Mouse (Mus musculus): ENCODE data around the gene Gm28729.
A peak's percentile ranks its signal among the peaks of the same experiment; 100 is the strongest.

The Gm28729 gene

GRCm38 (mm10) chr9:96469556-96470265, 55.4 kb downstream of the Gm28729 start:
- DNase-seq (ENCODE audit: low read depth in 2 of 2, low spot score in 2 of 2) = no peak

GRCm38 (mm10) chr9:96463708-96464107, 61.4 kb downstream of the Gm28729 start:
- DNase-seq (ENCODE audit: low read depth in 2 of 2, low spot score in 2 of 2) = no peak

DNA sequence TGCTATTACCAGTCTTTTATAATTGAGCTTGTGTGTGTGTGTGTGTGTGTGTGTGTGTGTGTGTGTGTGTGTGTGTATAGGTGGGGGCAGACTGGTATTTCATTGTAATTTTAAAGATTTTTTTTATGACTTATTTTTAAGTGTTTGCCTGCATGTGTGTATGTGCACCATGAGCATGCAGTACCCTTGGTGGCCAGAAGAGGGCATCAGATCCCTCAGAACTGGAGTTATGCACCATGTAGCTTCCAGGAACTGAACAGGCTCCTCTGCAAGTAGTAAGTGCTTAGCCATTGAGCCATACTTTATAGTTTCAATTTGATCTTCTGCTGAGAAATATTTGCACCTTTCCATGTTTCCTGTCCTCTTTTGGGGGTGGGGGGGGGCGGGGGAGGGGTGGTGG, 63.5 kb downstream of the Gm28729 start:
- peak in 1 of 2 experiments; percentile 18 for DNase-seq (ENCODE audit: low read depth in 2 of 2, low spot score in 2 of 2)

GRCm38 (mm10) chr9:96460117-96460865, 64.8 kb downstream of the Gm28729 start:
- DNase-seq (ENCODE audit: low read depth in 2 of 2, low spot score in 2 of 2) = no peak

DNA sequence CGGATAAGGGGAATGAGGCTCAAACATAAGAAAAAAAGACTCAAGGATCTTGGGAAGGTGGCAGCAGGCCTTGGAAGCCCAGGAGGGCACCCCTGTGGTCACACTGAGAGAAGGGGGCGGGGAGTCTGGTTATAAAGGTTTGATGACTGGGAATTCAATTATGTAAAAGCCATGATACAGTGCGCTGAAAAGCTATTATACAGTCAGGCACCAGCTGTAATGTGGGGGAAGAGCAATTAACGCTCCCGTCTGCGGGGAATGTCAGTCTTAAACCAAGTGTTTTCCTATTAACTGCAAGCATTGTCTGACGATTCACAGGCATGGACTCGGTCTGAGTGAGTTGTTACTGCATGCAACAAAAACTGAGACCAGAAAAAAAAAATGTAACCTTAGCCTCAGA, 69.4 kb downstream of the Gm28729 start:
- no peak for DNase-seq (ENCODE audit: low read depth in 2 of 2, low spot score in 2 of 2)

- DNase-seq (ENCODE audit: low read depth in 2 of 2, low spot score in 2 of 2) = no peak
Measured at GRCm38 (mm10) chr9:96452956-96453355, 72.1 kb downstream of the Gm28729 start.

- DNase-seq (ENCODE audit: low read depth in 2 of 2, low spot score in 2 of 2) = no peak
Measured at GRCm38 (mm10) chr9:96450900-96451720, 74.0 kb downstream of the Gm28729 start.

GRCm38 (mm10) chr9:96449514-96449913, 75.5 kb downstream of the Gm28729 start:
- DNase-seq (ENCODE audit: low read depth in 2 of 2, low spot score in 2 of 2) = no peak

DNA sequence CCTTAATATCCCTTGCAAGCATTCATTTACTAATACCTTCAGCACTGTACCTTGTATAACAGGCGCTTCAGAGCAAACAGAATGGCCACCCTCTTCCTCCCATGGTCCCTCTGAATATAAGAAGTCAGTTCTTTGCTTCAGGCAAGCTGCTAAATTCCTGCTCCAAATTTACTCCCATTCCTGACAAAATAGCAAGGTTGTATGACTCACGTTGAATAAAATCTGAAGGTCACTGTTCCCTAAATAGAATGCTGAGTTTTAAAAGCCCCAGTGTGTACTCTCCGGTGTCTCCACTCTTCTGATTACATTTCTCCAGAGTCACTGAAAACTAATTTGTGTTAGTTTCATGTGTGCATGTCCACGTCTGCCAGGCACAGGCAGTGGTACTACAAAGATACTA, 79.7 kb downstream of the Gm28729 start:
- no peak for DNase-seq (ENCODE audit: low read depth in 2 of 2, low spot score in 2 of 2)

- DNase-seq (ENCODE audit: low read depth in 2 of 2, low spot score in 2 of 2) = peak in 1 of 2 experiments; percentile 26
Measured at GRCm38 (mm10) chr9:96442081-96442480, 83.0 kb downstream of the Gm28729 start.

DNA sequence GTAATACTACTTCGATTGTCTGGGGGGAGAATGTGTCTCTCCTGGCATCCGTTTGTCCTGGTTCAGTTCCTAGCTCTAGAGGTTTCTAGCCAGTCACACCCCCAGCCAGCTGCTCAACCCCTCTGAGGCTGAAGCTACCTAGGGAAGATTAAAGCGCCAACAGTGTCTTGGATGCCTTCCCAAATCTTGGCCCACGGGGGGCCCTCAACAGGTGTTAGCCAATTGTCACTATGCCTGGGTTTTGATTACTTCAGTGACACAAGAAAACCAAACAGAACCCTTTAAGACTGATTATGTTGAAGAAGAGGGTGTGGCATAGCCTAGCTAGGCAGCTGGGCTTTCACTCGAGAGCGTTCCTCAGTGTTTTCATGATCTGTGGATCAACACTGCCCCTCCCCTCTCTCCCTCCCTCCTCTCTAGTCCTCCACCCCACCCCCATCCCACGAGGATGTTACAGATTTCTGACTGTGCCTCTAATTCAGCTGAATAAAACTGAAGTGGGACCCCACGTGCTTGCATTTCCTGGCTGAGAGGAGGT, 86.7 kb downstream of the Gm28729 start:
- DNase-seq (ENCODE audit: low read depth in 2 of 2, low spot score in 2 of 2) = peak; percentile 38 to 60

DNA sequence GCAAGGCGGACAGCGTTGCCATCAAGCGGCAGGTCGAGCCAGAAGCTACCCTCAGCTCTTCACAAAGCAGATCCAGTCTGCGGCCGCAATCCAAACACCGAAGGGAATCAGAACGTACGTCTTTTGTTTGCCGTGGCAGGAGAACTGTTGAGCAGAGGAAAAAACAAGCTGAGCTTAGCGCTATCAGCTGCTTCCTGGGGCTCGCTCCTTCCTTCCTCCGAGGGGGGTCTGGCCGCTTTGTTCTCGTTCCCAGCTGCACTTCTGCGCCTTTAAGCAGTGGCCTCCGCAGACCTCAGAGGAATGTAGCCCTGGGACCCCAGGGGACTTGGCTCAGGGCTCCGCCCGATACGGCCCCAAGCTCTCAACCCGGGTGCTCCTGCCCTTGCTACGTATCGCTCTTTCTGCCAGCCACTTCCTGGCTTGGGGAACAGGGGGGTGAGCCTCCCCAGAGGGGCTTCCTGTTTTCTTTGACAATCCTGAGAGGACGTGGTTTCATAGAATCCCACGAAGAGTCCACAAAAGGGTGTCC, 87.2 kb downstream of the Gm28729 start:
- DNase-seq (ENCODE audit: low read depth in 2 of 2, low spot score in 2 of 2) = peak; percentile 61 to 74

GRCm38 (mm10) chr9:96436901-96437804, 87.9 kb downstream of the Gm28729 start:
- peak; percentile 22 to 45 for DNase-seq (ENCODE audit: low read depth in 2 of 2, low spot score in 2 of 2)

Data from CD8-positive naive resting alpha-beta T cell, adult 2 months (primary cell).